Mouse (Mus musculus) ovary, postnatal 14 days (tissue): ENCODE measurements around the gene Pcsk5.

Source experiments
- DNase-seq: peaks from one replicate; pipeline ENCODE4 v3.0.0; 2022; ENCODE audit warnings: low spot score

Gene Pcsk5

DNA sequence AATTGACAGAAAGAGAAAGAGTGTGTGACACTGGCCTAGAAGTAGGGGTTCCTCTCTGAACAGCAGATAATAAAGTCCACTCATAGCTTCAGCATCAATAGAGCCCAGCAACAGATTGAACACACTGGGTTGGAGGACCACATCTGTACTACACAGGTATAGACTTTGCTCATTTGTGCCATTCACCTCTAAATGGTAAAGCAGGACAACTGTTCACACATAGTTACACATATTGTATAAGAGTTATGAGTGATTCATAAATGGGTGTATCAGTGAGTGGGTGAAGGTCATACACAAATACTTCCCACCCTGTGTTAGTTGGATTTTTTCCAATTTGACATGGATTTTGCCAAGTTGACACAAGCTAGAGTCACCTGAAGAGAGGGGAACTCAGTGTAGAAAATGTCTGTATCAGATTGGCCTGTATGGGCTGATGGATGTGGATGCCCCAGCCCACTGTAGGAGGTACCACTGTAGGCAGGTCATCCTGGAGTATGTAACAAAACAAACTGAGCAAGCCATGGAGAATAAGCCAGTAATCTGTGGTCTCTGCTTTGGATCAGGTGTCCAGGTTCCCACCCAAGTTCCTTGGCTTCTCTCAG lies 104.7 kb downstream of the Pcsk5 start:
- no peak for DNase-seq

GRCm38 (mm10) chr19:17717066-17717465 lies 120.4 kb downstream of the Pcsk5 start:
- no peak for DNase-seq

- peak; percentile 1 for DNase-seq
Observed at GRCm38 (mm10) chr19:17715281-17715955, 122.0 kb downstream of the Pcsk5 start.

DNA sequence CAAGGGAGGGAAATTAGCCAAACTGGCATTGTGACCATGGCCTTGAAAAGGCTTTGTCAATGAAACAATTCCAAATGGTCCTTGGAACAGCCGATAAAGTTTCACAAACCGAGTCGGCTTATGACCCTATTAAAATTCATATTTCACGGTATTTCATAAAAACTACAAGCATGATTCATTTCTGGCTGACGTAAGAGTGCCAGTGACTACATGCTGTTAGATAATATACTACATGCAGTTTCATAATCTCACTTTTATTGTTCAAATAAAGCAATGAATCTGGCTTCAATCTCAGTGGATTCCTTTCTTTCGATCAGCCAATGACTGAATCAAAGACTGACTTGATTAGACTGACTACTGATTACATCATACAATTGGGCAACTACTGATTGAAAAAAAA lies 145.8 kb downstream of the Pcsk5 start:
- DNase-seq, result no peak

DNA sequence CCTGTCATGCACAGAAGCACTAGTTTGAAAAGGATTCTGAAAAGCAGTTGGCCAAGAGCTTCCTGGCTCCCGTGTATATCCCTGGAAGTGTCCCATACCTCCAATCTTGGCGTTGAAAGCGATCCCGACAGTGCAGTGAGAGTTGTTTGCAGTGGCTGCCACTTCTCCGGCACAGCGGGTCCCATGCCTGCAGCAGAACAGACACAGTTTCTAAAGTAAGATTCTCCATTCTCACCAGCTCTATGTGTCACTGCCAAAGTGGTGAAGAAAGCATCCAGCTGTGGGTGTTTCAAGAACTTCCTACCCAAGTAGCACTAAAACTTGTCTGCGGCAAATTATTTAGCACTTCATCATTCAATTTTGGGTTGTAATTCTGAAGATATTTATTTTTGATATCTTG lies 159.1 kb downstream of the Pcsk5 start:
- DNase-seq, result no peak

DNA sequence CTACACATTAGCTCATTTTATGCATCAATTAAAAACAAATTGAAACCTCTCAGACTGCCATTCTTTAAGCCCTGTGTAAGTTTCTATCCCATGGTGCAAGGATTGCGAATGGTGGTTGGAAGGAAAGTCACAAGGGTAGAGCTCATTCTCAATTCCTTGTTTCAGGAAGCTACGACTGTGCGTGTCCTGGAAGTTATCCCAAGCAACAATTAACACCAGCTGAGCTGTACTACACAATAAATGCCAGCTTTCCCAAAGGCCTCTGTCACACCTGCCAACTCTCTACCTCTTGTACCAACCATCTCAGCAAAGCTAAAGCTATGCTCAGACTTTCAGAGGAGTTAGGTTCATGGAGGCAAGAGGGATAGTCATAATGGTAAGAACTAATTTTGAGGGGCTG lies 174.8 kb downstream of the Pcsk5 start:
- no peak for DNase-seq

DNA sequence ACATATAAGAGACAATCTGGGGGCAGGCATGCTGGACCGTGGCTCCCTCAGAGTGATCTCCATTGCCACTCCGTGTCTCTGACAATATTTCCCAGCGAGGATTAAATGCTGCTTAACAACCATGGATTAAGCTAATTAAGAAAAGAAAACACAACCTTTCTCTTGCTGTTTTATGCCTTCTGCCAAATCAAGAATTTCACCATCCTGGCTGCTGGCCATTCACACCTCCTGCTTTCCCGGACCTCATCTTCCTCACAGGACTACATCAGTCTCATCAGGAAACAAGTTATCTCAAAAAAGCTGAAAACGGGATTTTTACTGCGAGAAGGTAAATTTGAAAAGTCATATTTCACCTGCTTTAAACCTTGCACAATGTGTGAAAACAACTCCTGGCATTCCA lies 175.2 kb downstream of the Pcsk5 start:
- no peak for DNase-seq

DNA sequence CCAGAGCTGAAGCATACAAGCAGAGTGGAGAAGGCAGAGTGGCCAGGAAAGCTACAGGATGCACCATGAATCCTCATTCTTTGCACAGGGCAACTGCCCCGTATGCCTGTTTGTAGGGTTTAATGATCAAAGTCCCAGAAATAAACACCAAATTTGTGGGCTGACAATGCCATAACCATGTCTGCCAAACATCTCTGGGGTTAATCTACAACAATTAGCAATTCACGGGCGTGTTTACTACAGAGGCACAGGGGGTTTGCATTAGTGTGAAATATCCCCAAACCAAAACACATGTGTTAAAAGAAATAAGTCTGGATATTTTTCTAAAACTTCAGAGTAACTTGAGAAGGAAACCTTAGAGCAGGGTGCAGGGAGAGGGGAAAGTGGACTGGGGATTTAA lies 178.1 kb downstream of the Pcsk5 start:
- DNase-seq, result no peak

GRCm38 (mm10) chr19:17650831-17651502 lies 186.5 kb downstream of the Pcsk5 start:
- no peak for DNase-seq

DNA sequence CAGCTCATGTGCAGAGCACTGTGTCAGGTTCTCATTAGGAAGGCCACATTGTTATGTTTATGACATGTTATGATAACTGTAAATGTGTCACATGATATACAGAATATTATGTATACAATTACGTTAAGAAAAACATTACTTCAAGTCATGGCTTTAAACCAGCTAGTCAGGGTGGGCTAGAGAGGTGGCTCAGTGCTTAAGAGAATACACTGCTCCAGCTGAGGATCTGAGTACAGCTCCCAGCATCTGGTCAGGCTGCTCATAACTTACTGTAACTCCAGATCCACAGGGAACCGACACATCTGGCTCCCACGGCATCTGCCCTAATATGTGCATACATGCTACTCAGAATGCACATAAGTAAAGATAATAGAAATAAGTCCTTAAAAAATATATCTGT lies 187.5 kb downstream of the Pcsk5 start:
- DNase-seq, result no peak

- no peak for DNase-seq
Observed at GRCm38 (mm10) chr19:17643128-17643797, 194.2 kb downstream of the Pcsk5 start.

- peak; percentile 8 for DNase-seq
Observed at GRCm38 (mm10) chr19:17635984-17636383, 201.4 kb downstream of the Pcsk5 start.

DNA sequence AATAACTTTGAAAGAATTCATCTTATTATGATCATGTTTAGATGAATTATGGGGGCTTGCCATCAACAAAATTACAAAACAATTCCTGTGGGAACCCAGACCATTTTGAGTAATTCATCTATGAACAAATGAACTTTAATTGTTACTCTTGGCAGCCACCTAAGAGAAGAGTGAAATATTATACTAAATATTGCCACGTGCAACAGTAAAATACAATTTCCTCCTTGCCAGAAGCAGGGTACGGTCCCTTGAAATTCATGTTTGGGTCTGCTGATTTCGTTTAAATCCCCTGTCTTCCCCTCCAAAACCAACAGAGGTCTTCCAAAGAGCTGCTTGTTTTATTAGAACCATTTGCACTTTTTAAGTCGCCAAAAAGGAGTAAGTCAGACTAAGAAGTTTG lies 221.8 kb downstream of the Pcsk5 start:
- DNase-seq, result no peak

- DNase-seq, result no peak
Observed at GRCm38 (mm10) chr19:17606510-17606909, 230.9 kb downstream of the Pcsk5 start.

GRCm38 (mm10) chr19:17606093-17606492 lies 231.3 kb downstream of the Pcsk5 start:
- no peak for DNase-seq

- DNase-seq, result no peak
Observed at GRCm38 (mm10) chr19:17603322-17603721, 234.1 kb downstream of the Pcsk5 start.

DNA sequence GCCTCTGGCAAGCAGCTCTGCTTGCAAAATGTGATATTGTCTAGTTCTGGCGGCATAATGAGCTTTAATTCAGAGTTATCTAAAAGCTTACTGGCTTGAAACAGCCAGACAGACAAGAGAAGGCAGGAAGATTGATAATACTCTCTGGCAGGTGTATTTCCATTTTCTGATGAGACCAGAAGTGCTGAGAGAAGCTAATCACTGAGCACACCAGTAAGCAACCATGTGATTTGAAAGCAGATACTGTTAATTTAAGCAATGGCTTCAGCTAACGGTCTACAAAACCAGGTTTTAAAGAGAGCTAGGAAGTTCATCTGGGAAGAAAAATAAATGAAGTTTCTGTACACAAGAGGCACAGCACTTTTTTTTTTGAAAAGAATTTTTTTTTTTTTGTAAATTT lies 237.1 kb downstream of the Pcsk5 start:
- no peak for DNase-seq

DNA sequence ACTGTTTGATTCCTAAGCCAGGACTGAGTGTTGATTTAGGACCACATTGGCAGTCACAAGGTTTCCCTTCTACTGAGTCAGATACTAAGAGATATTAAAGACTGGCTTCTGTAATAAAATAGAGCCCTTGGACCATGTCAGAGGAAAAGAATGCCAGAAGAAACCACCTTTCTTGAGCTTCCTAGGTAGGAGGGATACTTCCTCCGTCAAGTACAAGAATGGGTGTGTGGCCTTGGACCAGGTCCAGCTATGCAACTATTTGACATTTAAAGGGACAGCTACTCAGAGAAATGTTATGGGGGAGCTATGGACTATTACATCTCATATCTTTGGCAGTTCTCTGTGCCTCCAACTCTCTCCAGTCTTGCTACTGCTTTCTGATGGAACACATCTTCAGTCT lies 244.6 kb downstream of the Pcsk5 start:
- peak; percentile 20 for DNase-seq

DNA sequence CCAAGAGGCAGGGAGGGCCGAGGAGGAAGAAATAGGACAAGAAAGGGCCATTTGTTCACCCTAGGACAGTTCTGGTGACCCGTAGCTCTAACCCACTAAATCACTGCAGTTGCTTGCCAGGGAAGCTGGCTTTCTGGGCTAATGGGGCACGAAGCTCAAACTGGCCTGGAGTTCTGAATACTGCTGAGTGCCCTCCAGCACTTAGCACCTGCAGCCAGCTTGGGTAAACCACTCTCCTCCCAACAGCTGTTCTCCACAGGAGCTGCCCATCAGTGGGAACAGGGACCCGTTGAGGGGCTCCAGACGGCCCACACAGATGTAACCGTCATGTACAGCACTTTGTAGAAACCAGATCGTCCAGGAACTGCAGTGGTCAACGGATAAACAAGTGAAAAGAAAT lies 246.1 kb downstream of the Pcsk5 start:
- no peak for DNase-seq

DNA sequence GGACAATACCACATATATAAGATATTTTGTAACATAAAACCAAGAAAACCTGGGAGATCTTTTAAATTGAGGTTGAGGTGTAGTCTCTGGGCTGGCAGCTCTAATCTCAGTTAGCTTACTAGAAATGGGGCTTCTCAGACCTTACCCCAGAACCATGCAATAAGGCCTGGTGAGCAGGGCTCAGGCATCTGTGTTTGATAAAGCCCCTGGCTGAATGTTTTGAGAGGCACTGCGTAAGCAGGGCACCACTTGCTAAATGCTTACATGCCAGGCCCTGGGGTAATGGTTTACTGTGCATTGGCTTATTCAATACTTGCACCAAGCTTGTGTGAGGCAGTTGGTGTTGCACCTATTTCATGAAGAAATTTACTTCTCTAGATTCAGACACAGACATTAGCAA lies 247.1 kb downstream of the Pcsk5 start:
- no peak for DNase-seq

- DNase-seq, result no peak
Observed at GRCm38 (mm10) chr19:17577412-17577811, 260.0 kb downstream of the Pcsk5 start.

- DNase-seq, result no peak
Observed at GRCm38 (mm10) chr19:17574564-17574963, 262.9 kb downstream of the Pcsk5 start.

GRCm38 (mm10) chr19:17572315-17572714 lies 265.1 kb downstream of the Pcsk5 start:
- no peak for DNase-seq
